Comparison of ENCODE assay signal across 8 mouse cellular contexts in the genomic region with DNA sequence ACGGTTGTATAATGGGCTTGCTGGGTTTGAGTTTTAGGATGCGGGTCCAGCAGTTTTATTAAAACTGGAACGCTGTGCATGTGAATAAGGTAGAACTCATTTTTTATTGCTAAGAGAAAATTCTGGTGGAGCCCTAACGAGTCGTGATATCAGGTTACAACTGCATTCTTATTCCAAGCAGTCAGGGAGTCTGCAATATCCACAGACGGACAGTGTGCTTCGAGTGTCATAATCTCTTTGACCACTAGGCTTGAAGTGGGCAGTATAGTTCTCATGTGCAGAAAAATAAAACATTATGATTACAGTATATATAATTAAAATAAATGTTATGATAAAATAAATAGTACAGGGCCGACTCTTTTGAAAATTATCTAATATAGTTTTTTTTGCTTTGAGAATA. TPM values are rescaled to one million over a fixed set of nuclear protein-coding genes. Genes with fewer than 3 reads are reported as not detected.
A peak's percentile ranks its signal among the peaks of the same experiment; 100 is the strongest.
DNase-seq lines count a peak whose midpoint lies in the region; ATAC-seq and TF ChIP-seq lines count a peak whose summit lies in the region.

No protein-coding gene starts in this region.

- no peak for DNase-seq in layer of hippocampus, adult 2 months (ENCODE audit: low spot score in 2 of 2)
- DNase-seq in layer of hippocampus, postnatal 36 days = no peak
- peak; percentile 80 for DNase-seq in R1 (ENCODE audit: low read depth, low spot score)
- DNase-seq in embryo, embryonic 10.5 days (ENCODE audit: low spot score) = peak; percentile 77
- peak; percentile 70 for DNase-seq in limb, embryonic 14.5 days (ENCODE audit: low spot score)
- DNase-seq in retina, postnatal 7 days (ENCODE audit: low read depth, low spot score) = peak; percentile 20
- DNase-seq in ovary, postnatal 10 days (ENCODE audit: low spot score) = no peak
- DNase-seq in gastrocnemius, postnatal 25 days = no peak

- H3K27me3 ChIP-seq in limb, embryonic 14.5 days (ENCODE audit: control insufficient read depth, insufficient read depth, low read length) = no peaks in the 10 kb centered on the region; the same call in 1 of the 2 replicates

- peak overlapping the region; percentile 66 for H3K4me3 ChIP-seq in layer of hippocampus, adult 2 months
- H3K4me3 ChIP-seq in limb, embryonic 14.5 days (replicated peaks; ENCODE audit: low read length) = no peak overlapping the region

- 10% methylated on average over 8 of the region's 8 CpGs for WGBS in limb, embryonic 14.5 days

- no peak for TF ChIP-seq POLR2A in limb, embryonic 14.5 days (IDR thresholded peaks at IDR 0.05; ENCODE audit: borderline replicate concordance, extremely low read depth, insufficient read depth, insufficient read length)

- H3K4me2 ChIP-seq in limb, embryonic 14.5 days (replicated peaks; ENCODE audit: low read depth, low read length, severe bottlenecking) = no peak overlapping the region

- H3K27ac ChIP-seq in layer of hippocampus, adult 2 months = peak overlapping the region; percentile 100
- no peak overlapping the region for H3K27ac ChIP-seq in limb, embryonic 14.5 days (replicated peaks; ENCODE audit: low read depth, low read length)

- H3K4me1 ChIP-seq in limb, embryonic 14.5 days (ENCODE audit: control insufficient read depth, insufficient read depth, low read length) = 0 out of 2 replicates have a peak, but pooled peaks cover 10% of the 10 kb centered on the region

- ATAC-seq in limb, embryonic 14.5 days (ENCODE audit: low FRiP score, low read depth) = no peak

- H3K9ac ChIP-seq in limb, embryonic 14.5 days (ENCODE audit: low read depth, low read length, severe bottlenecking) = no peak overlapping the region

- no peaks in the 10 kb centered on the region for H3K36me3 ChIP-seq in limb, embryonic 14.5 days (ENCODE audit: control insufficient read depth, insufficient read depth, low read length)

- no peaks in the 10 kb centered on the region for H3K9me3 ChIP-seq in limb, embryonic 14.5 days (ENCODE audit: control insufficient read depth, low read length)

- TF ChIP-seq CTCF in layer of hippocampus, adult 2 months (conservative IDR thresholded peaks at IDR 0.05) = peak; percentile 79

RNA-seq across cellular contexts. Expression of gene Hivep2, which starts 3.1 kb away (rescaled TPM):
- total RNA-seq in layer of hippocampus, adult 2 months (2021) = 100 to 1,000 TPM; 203 to 210 TPM
- total RNA-seq in layer of hippocampus, postnatal 36 days (2021) = 100 to 1,000 TPM; 202 to 208 TPM
- 11.5 and 12.1 TPM in 2 replicates for polyA plus RNA-seq in limb, embryonic 14.5 days (2012; rRNA removed)
- 11.7 and 12.9 TPM in 2 replicates for polyA plus RNA-seq in limb, embryonic 14.5 days (2014; fragmentation: Nextera tagmentation; extraction: Ambion mirVana)
- 10 to 100 TPM; 32.0 to 41.5 TPM for total RNA-seq in gastrocnemius, postnatal 25 days (2021)

Comparison
In these comparisons a context has a peak if more than half of its experiments do, and no peak if none do; other contexts are left out.
1. DNase-seq: peak in R1 (single experiment), embryo, embryonic 10.5 days (single experiment), limb, embryonic 14.5 days (single experiment) and retina, postnatal 7 days (single experiment); none in layer of hippocampus, adult 2 months (0 of 2), layer of hippocampus, postnatal 36 days (0 of 2), ovary, postnatal 10 days (single experiment) and gastrocnemius, postnatal 25 days (single experiment).
2. RNA of gene Hivep2, which starts 3.1 kb away (total RNA-seq): 203 to 210 TPM in layer of hippocampus, adult 2 months and 202 to 208 TPM in layer of hippocampus, postnatal 36 days; 32.0 to 41.5 TPM in gastrocnemius, postnatal 25 days; every median in the first group is over 4 times any median in the second.